Mouse (Mus musculus) liver, postnatal 0 days (tissue): Measurements from ENCODE around the gene Cfap73.

Source experiments
- CTCF ChIP-seq: sonication (generic); IDR thresholded peaks from 2 replicates; pipeline ENCODE4 v1.5.1; 2016; ENCODE audit warnings: antibody characterized with exemption, low read depth
- EP300 ChIP-seq: IDR thresholded peaks from 2 replicates; pipeline ENCODE4 v1.6.1; 2016; ENCODE audit warnings: antibody characterized with exemption, low read depth, mild to moderate bottlenecking

DNA sequence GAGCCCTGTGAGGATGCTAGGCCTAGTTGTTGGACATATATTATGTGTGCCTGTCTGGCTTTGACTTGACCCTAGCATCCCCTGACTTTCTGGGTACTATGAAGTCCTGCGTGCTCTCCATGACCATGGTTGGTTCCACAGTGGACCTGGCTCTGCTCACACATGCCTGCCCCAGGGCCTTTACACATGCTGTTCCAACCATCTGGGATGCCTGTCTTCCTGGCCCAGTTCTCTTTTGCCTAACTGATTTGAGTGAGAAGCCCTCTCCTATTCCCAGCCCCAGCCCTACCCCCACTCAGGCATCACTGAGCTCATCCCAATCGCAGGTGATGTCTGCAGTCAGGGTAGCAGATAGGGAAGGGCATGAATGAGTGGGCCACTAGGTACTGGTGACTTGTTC is 19.8 kb upstream of the Cfap73 start:
- TF ChIP-seq CTCF: no peak
- TF ChIP-seq EP300: no peak
